Mouse (Mus musculus): ENCODE measurements at regions not wholly inside any gene's neighbourhood (a gene's known extent, or its start where the extent isn't known, plus 50 kb on each side); places are given as distances from the start of the nearest gene placed in this dataset.

DNA sequence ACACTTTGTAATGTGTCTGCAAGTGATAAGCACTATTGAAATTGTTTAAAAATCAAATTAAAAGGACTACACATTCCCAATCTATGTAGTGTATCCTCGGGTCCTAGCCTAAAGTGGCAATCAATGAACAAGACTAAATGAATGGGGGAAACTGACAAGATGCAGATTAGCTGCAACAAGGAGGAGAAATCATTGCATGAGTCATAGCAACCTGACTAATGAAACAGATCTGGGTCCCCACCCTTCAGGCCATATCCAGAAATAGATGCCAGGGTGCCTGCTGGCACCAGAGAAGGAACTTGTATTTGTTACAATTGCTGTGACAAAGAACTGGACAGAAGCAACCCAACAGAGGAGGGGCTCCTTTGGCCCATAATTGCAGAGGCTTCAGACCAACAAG, 148.4 kb downstream of the Klf6 start:
- H3K27me3 ChIP-seq (ENCODE audit: control insufficient read depth, insufficient read depth, low read length) = no peaks in the 10 kb centered on the region
- H3K4me2 ChIP-seq (ENCODE audit: low read depth) = no peak overlapping the region
- no peak overlapping the region for H3K4me3 ChIP-seq (ENCODE audit: insufficient read depth in 1 of 2, low read depth in 2 of 2, low read length in 2 of 2)
- no peak for DNase-seq (ENCODE audit: low read depth in 3 of 3, low spot score in 3 of 3)
- TF ChIP-seq CTCF (IDR thresholded peaks at IDR 0.05; ENCODE audit: low read depth) = no peak
- no peak for TF ChIP-seq EP300 (IDR thresholded peaks at IDR 0.05; ENCODE audit: low read depth)
- no peaks in the 10 kb centered on the region for H3K9me3 ChIP-seq (ENCODE audit: control insufficient read depth, low read length)
- H3K27ac ChIP-seq = no peak overlapping the region
- no peaks in the 10 kb centered on the region for H3K36me3 ChIP-seq (replicated peaks; ENCODE audit: control insufficient read depth, insufficient read depth, low read depth)
- H3K9ac ChIP-seq (replicated peaks) = no peak overlapping the region
- no peak for ATAC-seq (ENCODE audit: insufficient read depth)
- no peaks in the 10 kb centered on the region for H3K4me1 ChIP-seq (replicated peaks; ENCODE audit: control insufficient read depth in 2 of 2, insufficient read depth in 2 of 2, low read length in 1 of 2)
- WGBS (ENCODE audit: insufficient replicate concordance) = 42% methylated on average over 1 of the region's 1 CpGs

DNA sequence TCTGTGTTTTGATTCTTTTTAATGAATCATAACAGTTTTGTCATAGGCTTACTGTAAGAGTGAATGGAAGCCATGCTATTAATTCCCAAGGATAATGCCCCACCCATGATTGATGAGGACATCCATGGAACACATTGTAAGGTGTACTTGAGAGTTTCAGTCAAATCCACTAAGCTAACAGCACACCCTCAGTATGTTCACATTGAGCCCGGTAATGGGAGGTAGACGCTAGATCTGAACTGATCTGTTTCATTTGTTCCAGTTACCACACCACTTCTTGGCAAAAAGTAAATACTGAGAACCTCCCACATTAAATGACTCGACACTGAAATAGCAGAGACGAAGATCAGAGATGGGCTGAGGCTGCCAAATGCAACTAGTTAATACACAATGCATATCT, 165.9 kb downstream of the Klf6 start:
- H3K4me1 ChIP-seq (replicated peaks; ENCODE audit: control insufficient read depth in 2 of 2, insufficient read depth in 2 of 2, low read length in 1 of 2) = no peaks in the 10 kb centered on the region
- DNase-seq (ENCODE audit: low read depth in 3 of 3, low spot score in 3 of 3) (no peak), ATAC-seq (ENCODE audit: insufficient read depth) (no peak)
- no peak for TF ChIP-seq EP300 (IDR thresholded peaks at IDR 0.05; ENCODE audit: low read depth)
- no peak for TF ChIP-seq CTCF (IDR thresholded peaks at IDR 0.05; ENCODE audit: low read depth)
- H3K36me3 ChIP-seq (replicated peaks; ENCODE audit: control insufficient read depth, insufficient read depth, low read depth) = no peaks in the 10 kb centered on the region
- no peak overlapping the region for H3K4me3 ChIP-seq (ENCODE audit: insufficient read depth in 1 of 2, low read depth in 2 of 2, low read length in 2 of 2)
- no peaks in the 10 kb centered on the region for H3K27me3 ChIP-seq (ENCODE audit: control insufficient read depth, insufficient read depth, low read length)
- H3K9ac ChIP-seq (replicated peaks) = no peak overlapping the region
- WGBS (ENCODE audit: insufficient replicate concordance) = 66% methylated on average over 4 of the region's 4 CpGs
- no peaks in the 10 kb centered on the region for H3K9me3 ChIP-seq (ENCODE audit: control insufficient read depth, low read length)
- H3K27ac ChIP-seq = no peak overlapping the region
- H3K4me2 ChIP-seq (ENCODE audit: low read depth) = no peak overlapping the region

DNA sequence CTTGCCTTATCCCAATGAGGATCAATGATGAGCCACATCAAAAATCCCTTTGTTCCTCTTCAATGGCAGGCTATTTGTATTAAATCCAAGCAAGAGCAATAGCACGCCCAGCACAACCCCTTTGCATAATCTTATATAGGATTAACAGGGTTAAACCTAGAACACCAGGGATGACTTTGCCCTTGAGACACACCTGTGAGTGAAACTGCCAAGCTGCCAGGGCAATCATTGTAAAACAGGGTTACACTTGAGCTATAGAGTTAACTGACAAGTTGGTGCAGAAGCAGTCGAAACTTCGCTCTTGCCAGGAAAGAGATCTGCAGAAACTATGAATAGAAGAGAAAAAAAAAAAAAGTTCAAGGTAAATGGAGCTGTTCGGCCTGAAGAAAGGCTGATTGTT, 167.6 kb downstream of the Klf6 start:
- Histone ChIP-seq H3K36me3 (replicated peaks; ENCODE audit: control insufficient read depth, insufficient read depth, low read depth) (no peaks in the 10 kb centered on the region), H3K9ac (replicated peaks) (no peak overlapping the region), H3K4me1 (replicated peaks; ENCODE audit: control insufficient read depth in 2 of 2, insufficient read depth in 2 of 2, low read length in 1 of 2) (no peaks in the 10 kb centered on the region), H3K27ac (no peak overlapping the region), H3K4me3 (ENCODE audit: insufficient read depth in 1 of 2, low read depth in 2 of 2, low read length in 2 of 2) (no peak overlapping the region), H3K4me2 (ENCODE audit: low read depth) (no peak overlapping the region), H3K27me3 (ENCODE audit: control insufficient read depth, insufficient read depth, low read length) (no peaks in the 10 kb centered on the region), H3K9me3 (ENCODE audit: control insufficient read depth, low read length) (no peaks in the 10 kb centered on the region)
- DNase-seq (ENCODE audit: low read depth in 3 of 3, low spot score in 3 of 3) (no peak), ATAC-seq (ENCODE audit: insufficient read depth) (no peak)
- TF ChIP-seq EP300 (IDR thresholded peaks at IDR 0.05; ENCODE audit: low read depth) (no peak), CTCF (IDR thresholded peaks at IDR 0.05; ENCODE audit: low read depth) (no peak)
- 51% methylated on average over 4 of the region's 4 CpGs for WGBS (ENCODE audit: insufficient replicate concordance)

GRCm38 (mm10) chr13:6029461-6029860, 168.2 kb downstream of the Klf6 start:
- DNase-seq (ENCODE audit: low read depth in 3 of 3, low spot score in 3 of 3) = no peak
- Histone ChIP-seq H3K36me3 (replicated peaks; ENCODE audit: control insufficient read depth, insufficient read depth, low read depth) (no peaks in the 10 kb centered on the region), H3K4me3 (ENCODE audit: insufficient read depth in 1 of 2, low read depth in 2 of 2, low read length in 2 of 2) (no peak overlapping the region), H3K9ac (replicated peaks) (no peak overlapping the region), H3K9me3 (ENCODE audit: control insufficient read depth, low read length) (no peaks in the 10 kb centered on the region), H3K27me3 (ENCODE audit: control insufficient read depth, insufficient read depth, low read length) (no peaks in the 10 kb centered on the region), H3K4me1 (replicated peaks; ENCODE audit: control insufficient read depth in 2 of 2, insufficient read depth in 2 of 2, low read length in 1 of 2) (no peaks in the 10 kb centered on the region), H3K4me2 (ENCODE audit: low read depth) (no peak overlapping the region), H3K27ac (no peak overlapping the region)
- WGBS (ENCODE audit: insufficient replicate concordance) = 56% methylated on average over 6 of the region's 6 CpGs
- no peak for ATAC-seq (ENCODE audit: insufficient read depth)
- TF ChIP-seq EP300 (IDR thresholded peaks at IDR 0.05; ENCODE audit: low read depth) (no peak), CTCF (IDR thresholded peaks at IDR 0.05; ENCODE audit: low read depth) (no peak)

- Histone ChIP-seq H3K27me3 (ENCODE audit: control insufficient read depth, insufficient read depth, low read length) (no peaks in the 10 kb centered on the region), H3K4me3 (ENCODE audit: insufficient read depth in 1 of 2, low read depth in 2 of 2, low read length in 2 of 2) (no peak overlapping the region), H3K4me2 (ENCODE audit: low read depth) (no peak overlapping the region), H3K9ac (replicated peaks) (no peak overlapping the region), H3K4me1 (replicated peaks; ENCODE audit: control insufficient read depth in 2 of 2, insufficient read depth in 2 of 2, low read length in 1 of 2) (no peaks in the 10 kb centered on the region), H3K36me3 (replicated peaks; ENCODE audit: control insufficient read depth, insufficient read depth, low read depth) (no peaks in the 10 kb centered on the region), H3K9me3 (ENCODE audit: control insufficient read depth, low read length) (no peaks in the 10 kb centered on the region), H3K27ac (no peak overlapping the region)
- TF ChIP-seq EP300 (IDR thresholded peaks at IDR 0.05; ENCODE audit: low read depth) = no peak
- TF ChIP-seq CTCF (IDR thresholded peaks at IDR 0.05; ENCODE audit: low read depth) = no peak
- DNase-seq (ENCODE audit: low read depth in 3 of 3, low spot score in 3 of 3) (no peak), ATAC-seq (ENCODE audit: insufficient read depth) (no peak)
- 57% methylated on average over 2 of the region's 2 CpGs for WGBS (ENCODE audit: insufficient replicate concordance)
These were observed 168.8 kb downstream of the Klf6 start for GRCm38 (mm10) chr13:6030128-6030527.

All from liver, embryonic 14.5 days (tissue).